Mouse (Mus musculus) CH12.LX (cell line): ENCODE measurements around the gene Abcc3. TPM values are rescaled to one million over a fixed set of nuclear protein-coding genes. Genes with fewer than 3 reads are reported as not detected.

ENCODE experiments used
- DNase-seq: peaks from one replicate; pipeline ENCODE4 v3.0.0-alpha.2; 2013; ENCODE audit errors: extremely low read depth
- H3K27ac ChIP-seq: 2 replicates; pipeline ENCODE4 v1.5.1; 2012; ENCODE audit warnings: low read depth, mild to moderate bottlenecking, control low read depth, moderate library complexity; ENCODE audit not compliant: insufficient read depth
- H3K27me3 ChIP-seq: replicated peaks from 2 replicates; pipeline ENCODE3; 2012; ENCODE audit warnings: inconsistent platforms
- H3K36me3 ChIP-seq, 2 experiments: replicated peaks in 1 of 2; 2 replicates each; pipeline versions ENCODE3 to v1.6.1; 2012; ENCODE audit warnings: inconsistent platforms in 1 of 2, low read length in 1 of 2, mild to moderate bottlenecking in 1 of 2, mixed read lengths in 1 of 2, moderate library complexity in 1 of 2; ENCODE audit not compliant: control insufficient read depth in 1 of 2, insufficient read depth in 1 of 2
- H3K4me1 ChIP-seq, 2 experiments: 2 replicates each; pipeline ENCODE4 v1.6.1; 2012; ENCODE audit warnings: inconsistent platforms in 1 of 2, moderate library complexity in 1 of 2; ENCODE audit not compliant: insufficient read depth in 2 of 2, control insufficient read depth in 1 of 2
- H3K4me2 ChIP-seq: 2 replicates; pipeline ENCODE4 v1.6.1; 2012; ENCODE audit warnings: low read depth, mild to moderate bottlenecking, control low read depth; ENCODE audit not compliant: poor library complexity, insufficient read depth, severe bottlenecking
- H3K4me3 ChIP-seq, 3 experiments: fragments of 150-350 bp in 1 of 3; sonication (generic) in 1 of 3; replicated peaks in 1 of 3; 2 replicates each; pipeline versions ENCODE3 to v1.5.1; 2011 to 2012; ENCODE audit warnings: low read depth in 2 of 3, low read length in 2 of 3, mild to moderate bottlenecking in 2 of 3, moderate library complexity in 2 of 3, control low read depth in 1 of 3, improper control_type of control experiment in 1 of 3, inconsistent platforms in 1 of 3, mixed read lengths in 1 of 3; ENCODE audit not compliant: poor library complexity in 1 of 3
- H3K79me2 ChIP-seq: replicated peaks from 2 replicates; pipeline ENCODE4 v1.6.1; 2012; ENCODE audit warnings: mild to moderate bottlenecking, moderate library complexity; ENCODE audit not compliant: control insufficient read depth, poor library complexity, insufficient read depth, severe bottlenecking; ENCODE audit errors: extremely low read depth
- H3K9ac ChIP-seq: 2 replicates; pipeline ENCODE4 v1.6.1; 2012; ENCODE audit warnings: low read depth, mild to moderate bottlenecking, control low read depth, moderate library complexity; ENCODE audit not compliant: insufficient read depth
- H3K9me3 ChIP-seq: replicated peaks from 2 replicates; pipeline ENCODE3; 2012; ENCODE audit warnings: low read length, inconsistent platforms, mixed read lengths
- CHD1 ChIP-seq: IDR thresholded peaks from 2 replicates; pipeline ENCODE4 v1.6.1; 2012; ENCODE audit warnings: low read depth, low read length, improper control_type of control experiment, inconsistent platforms
- CTCF ChIP-seq, 2 experiments: IDR thresholded peaks in 1 of 2; conservative IDR thresholded peaks in 1 of 2; 2 replicates each; pipeline ENCODE4 v1.5.1; 2011 to 2012; ENCODE audit warnings: low read depth in 2 of 2, low read length in 2 of 2, improper control_type of control experiment in 1 of 2, inconsistent platforms in 1 of 2, mild to moderate bottlenecking in 1 of 2, moderate library complexity in 1 of 2
- E2F4 ChIP-seq: IDR thresholded peaks from 2 replicates; pipeline ENCODE4 v1.6.1; 2011; ENCODE audit warnings: low read depth, low read length, improper control_type of control experiment; ENCODE audit not compliant: insufficient replicate concordance
- GABPA ChIP-seq: IDR thresholded peaks from 2 replicates; pipeline ENCODE4 v1.6.1; 2012; ENCODE audit warnings: low read depth, low read length, improper control_type of control experiment, inconsistent platforms; ENCODE audit not compliant: insufficient replicate concordance
- IRF4 ChIP-seq: IDR thresholded peaks from 2 replicates; pipeline ENCODE4 v1.6.1; 2014; ENCODE audit warnings: low read depth, mild to moderate bottlenecking, inconsistent platforms, low read length, improper control_type of control experiment
- JUN ChIP-seq: IDR thresholded peaks from 2 replicates; pipeline ENCODE4 v1.6.1; 2011; ENCODE audit warnings: low read depth, mild to moderate bottlenecking, low read length, improper control_type of control experiment, moderate library complexity; ENCODE audit not compliant: insufficient read depth
- JUND ChIP-seq: conservative IDR thresholded peaks from 2 replicates; pipeline ENCODE4 v1.6.1; 2011; ENCODE audit warnings: low read depth, low read length, improper control_type of control experiment
- KAT2A ChIP-seq: IDR thresholded peaks from 2 replicates; pipeline ENCODE4 v1.6.1; 2012; ENCODE audit warnings: low read length, improper control_type of control experiment, inconsistent platforms; ENCODE audit not compliant: insufficient replicate concordance
- MAX ChIP-seq: IDR thresholded peaks from 2 replicates; pipeline ENCODE4 v1.6.1; 2011; ENCODE audit warnings: low read length, improper control_type of control experiment
- MXI1 ChIP-seq: IDR thresholded peaks from 2 replicates; pipeline ENCODE4 v1.6.1; 2011; ENCODE audit warnings: mild to moderate bottlenecking, low read depth, low read length, improper control_type of control experiment
- MYC ChIP-seq: IDR thresholded peaks from 2 replicates; pipeline ENCODE4 v1.6.1; 2011; ENCODE audit warnings: low read depth, mild to moderate bottlenecking, improper control_type of control experiment, low read length
- NELFE ChIP-seq: IDR thresholded peaks from 2 replicates; pipeline ENCODE4 v1.6.1; 2011; ENCODE audit warnings: low read depth, low read length, improper control_type of control experiment
- POLR2A ChIP-seq: IDR thresholded peaks from 2 replicates; pipeline ENCODE4 v1.6.1; 2011; ENCODE audit warnings: low read depth, mild to moderate bottlenecking, improper control_type of control experiment, low read length
- RAD21 ChIP-seq: IDR thresholded peaks from 2 replicates; pipeline ENCODE4 v1.6.1; 2011; ENCODE audit warnings: low read depth, mild to moderate bottlenecking, low read length, improper control_type of control experiment, moderate library complexity
- SIN3A ChIP-seq: IDR thresholded peaks from 2 replicates; pipeline ENCODE4 v1.6.1; 2012; ENCODE audit warnings: low read length, improper control_type of control experiment, inconsistent platforms
- SMC3 ChIP-seq: IDR thresholded peaks from 2 replicates; pipeline ENCODE4 v1.6.1; 2011; ENCODE audit warnings: low read depth, low read length, improper control_type of control experiment
- TBP ChIP-seq: conservative IDR thresholded peaks from 2 replicates; pipeline ENCODE4 v1.6.1; 2011; ENCODE audit warnings: low read depth, low read length, improper control_type of control experiment
- TCF12 ChIP-seq: IDR thresholded peaks from 2 replicates; pipeline ENCODE4 v1.6.1; 2014; ENCODE audit warnings: low read depth, mild to moderate bottlenecking, inconsistent platforms, low read length, improper control_type of control experiment
- ZC3H11A ChIP-seq: IDR thresholded peaks from 2 replicates; pipeline ENCODE4 v1.6.1; 2012; ENCODE audit warnings: low read depth, mild to moderate bottlenecking, inconsistent platforms, low read length, improper control_type of control experiment
- ZMIZ1 ChIP-seq: IDR thresholded peaks from 2 replicates; pipeline ENCODE4 v1.6.1; 2012; ENCODE audit warnings: low read depth, mild to moderate bottlenecking, inconsistent platforms, low read length, improper control_type of control experiment
- ZNF384 ChIP-seq: IDR thresholded peaks from 2 replicates; pipeline ENCODE4 v1.6.1; 2012; ENCODE audit warnings: low read depth, low read length, improper control_type of control experiment, inconsistent platforms
- dilution Hi-C: fragments of 300-500 bp; cut with MboI; formaldehyde crosslinking; loops from 2 replicates; pipeline ENCODE4 v1.14.3; 2020; ENCODE audit warnings: low sequenced_read_pairs; ENCODE audit not compliant: extremely low pct_unique_long_range_greater_than_20kb, extremely low pct_ligation_motif_present
- in situ Hi-C: fragments of 300-500 bp; cut with MboI; formaldehyde crosslinking; loops from 3 replicates; pipeline ENCODE4 v1.14.3; 2019; ENCODE audit warnings: low sequenced_read_pairs, low pct_ligation_motif_present, low pct_unique_long_range_greater_than_20kb, mixed read lengths
- polyA plus RNA-seq: library from polyadenylated mRNA; unstranded; fragments of >175 nt; gene quantifications from 2 replicates; pipeline ENCODE4 v1.2.1, GENCODE M21; 2012; ENCODE audit warnings: low read depth; ENCODE audit not compliant: insufficient read length
- total RNA-seq, 2 experiments: library from RNA; depleted of rRNA; stranded (reverse); fragments of 300-350 nt in 1 of 2; fragments of >200 nt in 1 of 2; gene quantifications; 2 replicates each; pipeline ENCODE4 v1.2.3; 2012 to 2014

The Abcc3 gene
- total and polyA plus RNA-seq, 3 experiments: 0.21 to 0.66 (median 0.40) TPM

DNA sequence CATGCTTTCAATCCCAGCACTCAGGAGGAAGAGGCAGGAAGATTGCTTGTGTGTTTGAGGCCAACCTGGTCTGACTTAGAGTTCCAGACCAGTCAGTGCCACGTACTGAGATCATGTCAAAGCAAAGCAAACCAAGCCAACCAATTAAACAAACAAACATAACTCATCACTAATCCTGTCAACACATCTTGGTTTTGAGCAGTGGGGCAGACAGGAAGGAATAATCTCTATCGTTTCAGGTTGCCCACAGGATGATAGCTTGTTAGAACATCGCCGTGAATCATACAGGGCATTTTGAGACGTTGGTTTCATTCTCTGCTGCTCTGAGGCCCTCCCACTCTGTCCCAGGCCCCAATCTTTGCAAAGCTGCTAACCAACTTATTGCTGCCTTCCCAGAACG is 22.8 kb downstream of the Abcc3 start:
- Histone ChIP-seq H3K9me3 (peaks cover 4% of the 10 kb centered on the region), H3K36me3 (no peaks in the 10 kb centered on the region), H3K79me2 (no peaks in the 10 kb centered on the region), H3K4me2 (no peak overlapping the region), H3K27ac (no peak overlapping the region), H3K4me1 (peaks cover 12 to 35% of the 10 kb centered on the region in 2 experiments), H3K27me3 (no peaks in the 10 kb centered on the region), H3K4me3 (no peak overlapping the region), H3K9ac (no peak overlapping the region)
- DNase-seq: no peak
- in situ Hi-C loops: no loop called here
- dilution Hi-C loops: no loop called here
- TF ChIP-seq JUN: no peak
- no peak for TF ChIP-seq MYC
- TF ChIP-seq GABPA: no peak
- TF ChIP-seq POLR2A: no peak
- TF ChIP-seq E2F4: no peak
- TF ChIP-seq CHD1: no peak
- no peak for TF ChIP-seq ZNF384

DNA sequence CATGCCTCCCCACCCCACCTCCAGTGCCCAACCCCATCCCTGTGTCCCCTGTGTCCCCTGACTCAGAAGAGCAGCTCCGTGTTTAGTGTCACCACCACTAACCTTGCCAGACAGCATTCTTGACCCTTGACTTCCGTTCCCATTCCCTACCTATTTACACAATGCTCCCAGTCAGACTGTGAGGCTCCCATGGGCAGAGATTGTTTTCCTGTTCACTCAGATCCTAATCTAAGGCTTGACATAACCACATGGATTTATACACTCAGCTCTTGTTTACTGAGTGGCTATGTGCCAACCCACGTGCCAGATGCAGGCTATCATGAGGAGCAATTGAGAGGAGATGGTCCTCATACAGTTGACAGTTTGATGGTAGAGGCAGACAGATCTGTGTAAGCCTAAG is 27.5 kb downstream of the Abcc3 start:
- dilution Hi-C loops: no loop called here
- Histone ChIP-seq H3K36me3 (no peaks in the 10 kb centered on the region), H3K9ac (no peak overlapping the region), H3K27me3 (peaks cover 3% of the 10 kb centered on the region), H3K27ac (no peak overlapping the region), H3K4me1 (peaks cover under 1 to 9% of the 10 kb centered on the region in 2 experiments), H3K4me3 (no peak overlapping the region), H3K4me2 (no peak overlapping the region), H3K79me2 (no peaks in the 10 kb centered on the region), H3K9me3 (peaks cover 4% of the 10 kb centered on the region)
- TF ChIP-seq IRF4 (no peak), SMC3 (no peak), MXI1 (no peak), JUND (no peak), CTCF (conservative IDR thresholded peaks at IDR 0.05 in 1 of 2, IDR thresholded peaks at IDR 0.05 in 1 of 2; ENCODE audit: low read depth in 2 of 2, low read length in 2 of 2) (no peak), SIN3A (no peak), NELFE (no peak), ZMIZ1 (no peak), ZC3H11A (no peak), TBP (no peak)
- DNase-seq: no peak
- in situ Hi-C loops: no loop called here

DNA sequence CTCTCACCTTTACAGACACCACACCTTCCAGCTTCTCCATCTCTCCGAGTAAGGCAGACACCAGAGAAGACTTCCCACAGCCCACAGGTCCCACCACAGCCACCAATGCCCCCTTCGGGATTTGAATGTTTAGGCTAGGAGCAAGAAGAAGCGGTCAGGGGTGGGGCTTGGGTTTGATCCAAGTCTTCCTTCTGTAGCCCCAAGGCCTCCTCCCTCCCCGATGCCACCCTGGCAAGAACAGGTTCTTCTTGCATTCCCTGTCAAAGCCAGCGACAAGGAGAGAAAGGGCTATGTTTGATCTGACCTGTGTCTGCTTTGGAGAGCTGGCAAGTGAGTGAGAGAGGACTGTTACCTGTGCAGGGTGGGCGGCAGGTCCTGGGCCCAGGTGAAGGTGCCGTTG is 29.1 kb downstream of the Abcc3 start:
- Histone ChIP-seq H3K4me3 (no peak overlapping the region), H3K9me3 (peaks cover 4% of the 10 kb centered on the region), H3K27ac (no peak overlapping the region), H3K79me2 (no peaks in the 10 kb centered on the region), H3K4me2 (no peak overlapping the region), H3K36me3 (no peaks in the 10 kb centered on the region), H3K9ac (no peak overlapping the region), H3K27me3 (peaks cover 3% of the 10 kb centered on the region), H3K4me1 (peaks cover 10 to 17% of the 10 kb centered on the region in 2 experiments)
- TF ChIP-seq IRF4 (no peak), ZNF384 (no peak), KAT2A (no peak), CTCF (conservative IDR thresholded peaks at IDR 0.05 in 1 of 2, IDR thresholded peaks at IDR 0.05 in 1 of 2; ENCODE audit: low read depth in 2 of 2, low read length in 2 of 2) (no peak), TCF12 (no peak), RAD21 (no peak), MAX (no peak)
- no peak for DNase-seq
- in situ Hi-C loops: no loop called here
- dilution Hi-C loops: no loop called here
